In the genomic region with DNA sequence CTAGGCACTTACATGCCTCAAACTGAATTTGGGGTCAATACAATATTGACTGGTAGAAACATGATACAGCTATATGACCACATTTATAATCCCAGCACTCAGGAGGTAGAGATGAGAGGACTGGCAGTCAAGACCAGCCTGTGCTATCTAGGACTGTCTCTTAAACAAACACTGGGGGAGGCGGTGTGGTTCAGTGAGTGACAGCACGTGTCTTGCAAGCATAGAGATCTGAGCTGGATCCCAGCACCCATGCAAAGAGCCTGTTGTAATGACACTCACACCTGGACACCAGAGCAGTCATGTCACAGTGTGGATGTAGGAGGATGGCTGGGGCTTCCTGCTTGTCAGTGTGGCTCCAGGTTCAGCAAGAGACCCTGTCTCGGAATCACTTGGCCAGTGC, we compare ENCODE assay signal across 20 mouse cellular contexts.
"Had no signal": no experiment of that assay in that cellular context is flagged by ENCODE, and none has a peak within 500 bp of the region (broad histone marks: within the 10 kb centered on the region; RNA-seq: fewer than 3 reads in every experiment).

No protein-coding gene starts in this region.

- H3K4me1 ChIP-seq: midbrain, embryonic 12.5 days; midbrain, embryonic 15.5 days; neural tube, embryonic 12.5 days; neural tube, embryonic 15.5 days had no signal

- H3K27me3 ChIP-seq: liver, embryonic 15.5 days; midbrain, embryonic 12.5 days; midbrain, embryonic 15.5 days; neural tube, embryonic 12.5 days; neural tube, embryonic 15.5 days had no signal

- H3K4me2 ChIP-seq: liver, embryonic 15.5 days; lung, embryonic 14.5 days; midbrain, embryonic 12.5 days; midbrain, embryonic 15.5 days; neural tube, embryonic 12.5 days; neural tube, embryonic 15.5 days had no signal

- H3K9ac ChIP-seq: liver, embryonic 15.5 days; lung, embryonic 14.5 days; midbrain, embryonic 12.5 days; midbrain, embryonic 15.5 days; neural tube, embryonic 12.5 days; neural tube, embryonic 15.5 days had no signal

- DNase-seq: kidney, adult 18-20 months; kidney, adult 9 months; kidney, postnatal 14 days; kidney, postnatal 4 days; lung, embryonic 14.5 days; right cerebral cortex, adult 18-20 months; right cerebral cortex, postnatal 14 days; right cerebral cortex, postnatal 4 days; thymus, adult 2 months; thymus, postnatal 14 days; thymus, postnatal 4 days had no signal

- H3K36me3 ChIP-seq: liver, embryonic 15.5 days; midbrain, embryonic 15.5 days; neural tube, embryonic 12.5 days; neural tube, embryonic 15.5 days had no signal

- H3K9me3 ChIP-seq: liver, embryonic 15.5 days; midbrain, embryonic 12.5 days; midbrain, embryonic 15.5 days; neural tube, embryonic 12.5 days; neural tube, embryonic 15.5 days had no signal

- ATAC-seq: inflammation-experienced regulatory T-cells, adult 6 months; lung, postnatal 0 days; midbrain, embryonic 15.5 days had no signal

- H3K4me3 ChIP-seq: liver, embryonic 15.5 days; midbrain, embryonic 12.5 days; midbrain, embryonic 15.5 days; neural tube, embryonic 12.5 days; neural tube, embryonic 15.5 days had no signal

- H3K27ac ChIP-seq: liver, embryonic 15.5 days; macrophage; midbrain, embryonic 12.5 days; midbrain, embryonic 15.5 days; neural tube, embryonic 12.5 days; neural tube, embryonic 15.5 days; stomach, postnatal 0 days had no signal
